Mouse (Mus musculus) stomach, postnatal 0 days (tissue): ENCODE measurements around the gene Strbp. TPM values are rescaled to one million over a fixed set of nuclear protein-coding genes. Genes with fewer than 3 reads are reported as not detected.
A peak's percentile ranks its signal among the peaks of the same experiment; 100 is the strongest.

Experiments
- ATAC-seq: fragments of 200-750 bp; cut with Nextera tagmentation; 2 replicates; pipeline ENCODE4 v1.8.0; 2017; ENCODE audit not compliant: low FRiP score, low TSS enrichment
- DNase-seq: peaks from one replicate; pipeline ENCODE4 v3.0.0-alpha.2; 2016; ENCODE audit warnings: low spot score
- H3K27ac ChIP-seq: fragments of 300-500 bp; sonication (generic); replicated peaks from 2 replicates; pipeline ENCODE4 v1.5.1; 2014; ENCODE audit warnings: mild to moderate bottlenecking, control low read depth
- H3K27me3 ChIP-seq: fragments of 300-500 bp; sonication (generic); 2 replicates; pipeline ENCODE4 v1.6.1; 2014; ENCODE audit warnings: low read length; ENCODE audit not compliant: control insufficient read depth, insufficient read depth
- H3K36me3 ChIP-seq: fragments of 300-500 bp; sonication (generic); 2 replicates; pipeline ENCODE4 v1.6.1; 2014; ENCODE audit warnings: low read length, mixed read lengths; ENCODE audit not compliant: control insufficient read depth, insufficient read depth
- H3K4me1 ChIP-seq: fragments of 300-500 bp; sonication (generic); replicated peaks from 2 replicates; pipeline ENCODE4 v1.6.1; 2014; ENCODE audit warnings: antibody characterized with exemption; ENCODE audit not compliant: control insufficient read depth, insufficient read depth
- H3K4me2 ChIP-seq: fragments of 300-500 bp; sonication (generic); replicated peaks from 2 replicates; pipeline ENCODE4 v1.6.1; 2014; ENCODE audit warnings: low read depth, mild to moderate bottlenecking, control low read depth, moderate library complexity
- H3K4me3 ChIP-seq: fragments of 300-500 bp; sonication (generic); 2 replicates; pipeline ENCODE4 v1.5.1; 2014; ENCODE audit warnings: low read depth, low read length, control low read depth
- H3K9ac ChIP-seq: fragments of 300-500 bp; sonication (generic); 2 replicates; pipeline ENCODE4 v1.6.1; 2014; ENCODE audit warnings: mild to moderate bottlenecking, low read length, control low read depth, mixed read lengths
- H3K9me3 ChIP-seq: fragments of 300-500 bp; sonication (generic); 2 replicates; pipeline ENCODE4 v1.6.1; 2016; ENCODE audit warnings: low read length; ENCODE audit not compliant: control insufficient read depth
- CTCF ChIP-seq: IDR thresholded peaks from 2 replicates; pipeline ENCODE4 v1.5.1; 2016; ENCODE audit warnings: antibody characterized with exemption, low read depth, mild to moderate bottlenecking, moderate library complexity
- EP300 ChIP-seq: optimal IDR thresholded peaks from 2 replicates; pipeline ENCODE3; 2016; ENCODE audit warnings: antibody characterized with exemption
- WGBS: fragments of 180-500 bp; shearing (Covaris S2); extraction: QIAGEN DNeasy Blood & Tissue Kit; methylation state at CpG from one replicate; pipeline ENCODE4 v1.1.7; 2014; 5-methylcytosine and 5-hydroxymethylcytosine counted together
- polyA plus RNA-seq: library from polyadenylated mRNA; unstranded; fragments of >200 nt; fragmentation: Nextera tagmentation; extraction: Ambion mirVana; gene quantifications from 2 replicates; pipeline ENCODE4 v1.2.1, GENCODE M21; 2015

Strbp gene
- polyA plus RNA-seq, 1 experiment from 2014 or later, result 29.2 TPM

DNA sequence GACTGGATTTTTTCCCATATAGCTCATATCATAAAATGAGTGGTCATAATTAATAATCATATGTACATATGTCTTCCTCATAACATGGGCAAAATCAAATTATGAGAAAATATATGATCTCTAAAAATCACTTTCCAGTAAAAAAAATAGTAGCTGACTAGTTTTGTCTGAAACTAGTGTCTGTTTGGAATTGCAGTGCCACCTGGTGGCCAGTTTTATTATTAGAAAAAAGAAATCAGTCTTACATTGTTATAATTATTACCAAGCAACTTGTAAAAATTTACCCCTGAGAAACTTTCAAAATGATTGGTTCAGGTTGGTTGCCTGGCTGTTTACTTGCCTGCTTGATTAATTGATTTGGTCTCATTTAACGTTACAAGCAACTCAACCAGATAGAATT, 218.3 kb downstream of the Strbp start:
- TF ChIP-seq EP300 (no peak), CTCF (peak; percentile 74)
- no peaks in the 10 kb centered on the region for H3K27me3 ChIP-seq
- peaks cover 8% of the 10 kb centered on the region; the same call in 1 of the 2 replicates for H3K36me3 ChIP-seq
- H3K4me1 ChIP-seq, result no peaks in the 10 kb centered on the region
- no peak overlapping the region for H3K27ac ChIP-seq
- no peak for ATAC-seq
- no peak for DNase-seq
- no peak overlapping the region for H3K9ac ChIP-seq
- no peak overlapping the region for H3K4me2 ChIP-seq
- H3K4me3 ChIP-seq, result no peak overlapping the region
- H3K9me3 ChIP-seq, result no peaks in the 10 kb centered on the region
- WGBS, result 69% methylated on average over 1 of the region's 1 CpGs

- no peak overlapping the region for H3K4me2 ChIP-seq
- no peak overlapping the region for H3K4me3 ChIP-seq
- no peaks in the 10 kb centered on the region for H3K9me3 ChIP-seq
- no peak for DNase-seq
- no peak overlapping the region for H3K27ac ChIP-seq
- no peaks in the 10 kb centered on the region for H3K4me1 ChIP-seq
- no peak for ATAC-seq
- peaks cover 6% of the 10 kb centered on the region; the same call in 1 of the 2 replicates for H3K36me3 ChIP-seq
- TF ChIP-seq CTCF (no peak), EP300 (no peak)
- no peak overlapping the region for H3K9ac ChIP-seq
- 87% methylated on average over 2 of the region's 2 CpGs for WGBS
- H3K27me3 ChIP-seq, result no peaks in the 10 kb centered on the region
These were observed 219.5 kb downstream of the Strbp start for GRCm38 (mm10) chr2:37484165-37484564.

GRCm38 (mm10) chr2:37480039-37480438, 223.6 kb downstream of the Strbp start:
- ATAC-seq, result no peak
- Histone ChIP-seq H3K27me3 (no peaks in the 10 kb centered on the region), H3K9me3 (no peaks in the 10 kb centered on the region), H3K4me2 (no peak overlapping the region), H3K4me3 (no peak overlapping the region), H3K9ac (no peak overlapping the region), H3K4me1 (no peaks in the 10 kb centered on the region), H3K27ac (no peak overlapping the region), H3K36me3 (peaks cover 10% of the 10 kb centered on the region)
- WGBS, result 90% methylated on average over 2 of the region's 2 CpGs
- DNase-seq, result no peak
- TF ChIP-seq EP300 (no peak), CTCF (no peak)

DNA sequence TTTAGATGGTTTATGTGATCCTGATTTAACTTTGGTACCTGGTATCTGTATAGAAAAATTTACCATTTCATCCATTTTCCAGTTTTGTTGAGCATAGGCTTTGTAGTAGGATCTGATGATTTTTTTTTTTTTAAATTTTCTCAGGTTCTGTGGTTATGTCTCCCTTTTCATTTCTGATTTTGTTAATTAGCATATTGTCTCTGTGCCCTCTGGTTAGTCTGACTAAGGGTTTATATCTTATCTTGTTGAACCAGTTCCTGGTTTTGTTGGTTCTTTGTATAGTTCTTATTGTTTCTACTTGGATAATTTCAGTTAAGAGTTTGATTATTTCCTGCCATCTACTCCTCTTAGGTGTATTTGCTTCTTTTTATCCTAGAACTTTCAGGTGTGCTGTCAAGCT, 224.1 kb downstream of the Strbp start:
- ATAC-seq (no peak), DNase-seq (no peak)
- no peaks in the 10 kb centered on the region for H3K27me3 ChIP-seq
- H3K9ac ChIP-seq, result no peak overlapping the region
- no peaks in the 10 kb centered on the region for H3K4me1 ChIP-seq
- no peak overlapping the region for H3K4me3 ChIP-seq
- no peak overlapping the region for H3K27ac ChIP-seq
- TF ChIP-seq EP300 (no peak), CTCF (no peak)
- peaks cover 10% of the 10 kb centered on the region for H3K36me3 ChIP-seq
- no peak overlapping the region for H3K4me2 ChIP-seq
- H3K9me3 ChIP-seq, result no peaks in the 10 kb centered on the region

GRCm38 (mm10) chr2:37466266-37466665, 237.4 kb downstream of the Strbp start:
- H3K4me3 ChIP-seq, result no peak overlapping the region
- H3K27ac ChIP-seq, result no peak overlapping the region
- peaks cover 8% of the 10 kb centered on the region; the same call in 1 of the 2 replicates for H3K36me3 ChIP-seq
- WGBS, result 89% methylated on average over 4 of the region's 4 CpGs
- H3K4me1 ChIP-seq, result no peaks in the 10 kb centered on the region
- DNase-seq, result no peak
- H3K9me3 ChIP-seq, result no peaks in the 10 kb centered on the region
- no peak overlapping the region for H3K9ac ChIP-seq
- no peaks in the 10 kb centered on the region for H3K27me3 ChIP-seq
- H3K4me2 ChIP-seq, result no peak overlapping the region
- no peak for ATAC-seq
- TF ChIP-seq EP300 (no peak), CTCF (no peak)

GRCm38 (mm10) chr2:37460707-37461106, 243.0 kb downstream of the Strbp start:
- peak; percentile 42 for TF ChIP-seq CTCF
- TF ChIP-seq EP300, result no peak
- Histone ChIP-seq H3K9ac (no peak overlapping the region), H3K27ac (no peak overlapping the region), H3K27me3 (no peaks in the 10 kb centered on the region), H3K4me2 (no peak overlapping the region), H3K36me3 (no peaks in the 10 kb centered on the region), H3K9me3 (no peaks in the 10 kb centered on the region), H3K4me1 (no peaks in the 10 kb centered on the region), H3K4me3 (no peak overlapping the region)
- DNase-seq (no peak), ATAC-seq (no peak)
- 95% methylated on average over 4 of the region's 4 CpGs for WGBS
